Mouse (Mus musculus) v-Abl transformed pro-B cells (cell line): ENCODE measurements around the gene C87499.

Experiments used
- in situ Hi-C, 2 experiments: fragments of 400-800 bp; cut with MboI; formaldehyde crosslinking; loops; one replicate each; pipeline ENCODE4 v1.15.1; 2025; ENCODE audit not compliant: unreplicated experiment in 2 of 2

The C87499 gene

GRCm38 (mm10) chr4:88634311-88634710 is at the start of gene C87499:
Gene C87499, minus strand, starts transcription at chr4:88634411.
- in situ Hi-C loops: no loop called here

DNA sequence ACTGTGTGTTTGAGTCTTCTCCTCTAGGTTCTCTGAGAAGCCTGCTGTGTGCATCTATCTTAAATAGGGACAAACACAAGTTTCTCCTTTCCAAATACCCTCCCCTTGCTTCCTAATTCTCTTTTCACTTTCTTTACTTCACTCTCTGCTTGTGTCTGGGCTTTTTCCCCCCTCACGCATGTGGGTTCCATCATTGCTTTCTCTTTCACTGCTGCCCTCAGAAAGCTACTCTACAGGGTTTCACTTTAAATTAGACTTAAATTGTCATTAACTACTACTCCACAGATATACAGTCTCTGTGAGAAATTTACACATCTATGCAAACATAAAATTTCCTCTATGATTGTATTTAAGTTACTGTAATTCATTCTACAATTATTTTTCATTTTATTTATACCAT is 49.6 kb upstream of the C87499 start, which contains the start of gene Ifna2:
Ifna2 (minus strand) TSS at position 101 of the 400 bp plus-strand sequence.
- in situ Hi-C loops: loop anchor here (25.0 kb wide), 1 partner anchor 128 kb away; the partner anchor contains the start of genes Gm13287 (in 2 of the 2), Gm13288 (in 2 of the 2), Ifna11 (in 2 of the 2) and Ifna7 (in 2 of the 2)

GRCm38 (mm10) chr4:88681353-88681752 is 47.1 kb upstream of the C87499 start:
- in situ Hi-C loops: loop anchor here (25.0 kb wide), 1 partner anchor 131 kb away; the partner anchor contains the start of genes Gm13287 (in 2 of the 2), Gm13288 (in 2 of the 2), Ifna11 (in 2 of the 2) and Ifna7 (in 2 of the 2)

GRCm38 (mm10) chr4:88680362-88680761 is 46.2 kb upstream of the C87499 start:
- in situ Hi-C loops: loop anchor here (25.0 kb wide), 1 partner anchor 132 kb away; the partner anchor contains the start of genes Gm13287 (in 2 of the 2), Gm13288 (in 2 of the 2), Ifna11 (in 2 of the 2) and Ifna7 (in 2 of the 2)

- in situ Hi-C loops: loop anchor here (25.0 kb wide), 1 partner anchor 135 kb away; the partner anchor contains the start of genes Gm13287 (in 2 of the 2), Gm13288 (in 2 of the 2), Ifna11 (in 2 of the 2) and Ifna7 (in 2 of the 2)
Observed at GRCm38 (mm10) chr4:88676824-88677223, 42.6 kb upstream of the C87499 start, which contains the start of gene Ifna16. Gene Ifna16, minus strand, starts transcription at chr4:88676924.

DNA sequence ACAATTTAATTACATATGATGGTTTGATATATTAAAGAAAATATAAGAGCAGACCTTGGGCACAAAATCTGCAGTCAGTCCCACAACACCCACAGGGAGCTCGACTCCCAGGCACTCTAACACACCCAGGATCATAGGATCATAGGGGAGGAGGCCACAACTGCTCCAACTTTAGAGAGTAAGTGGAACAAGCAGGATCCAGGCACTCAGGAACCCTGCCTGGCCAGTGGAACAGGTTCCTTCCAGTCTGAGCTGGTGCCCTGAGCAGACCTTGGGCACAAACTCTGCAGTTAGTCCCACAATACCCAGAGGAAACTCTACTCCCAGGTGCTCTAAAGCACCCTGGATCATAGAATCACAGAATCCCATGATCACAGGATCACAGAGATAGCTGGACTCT is 21.2 kb upstream of the C87499 start:
- in situ Hi-C loops: no loop called here

DNA sequence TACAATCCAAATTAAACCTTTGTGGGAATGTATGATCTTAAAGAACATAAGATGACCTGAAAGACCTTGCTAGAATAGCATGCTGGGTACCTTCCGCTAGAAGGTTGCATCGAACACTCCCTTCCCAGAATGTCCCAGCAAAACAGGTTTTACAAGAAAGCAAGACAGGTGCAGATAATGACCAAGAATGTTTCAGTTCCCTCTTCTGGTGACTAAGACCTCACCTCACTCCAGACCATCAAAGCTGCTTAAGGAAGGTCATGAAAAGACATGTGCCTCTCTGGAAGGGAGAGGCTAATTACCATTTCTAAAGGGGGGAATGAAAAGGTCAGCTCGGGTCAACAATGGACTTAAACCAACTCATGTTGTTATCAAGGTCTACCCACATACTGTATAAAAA is 19.4 kb upstream of the C87499 start:
- in situ Hi-C loops: no loop called here

GRCm38 (mm10) chr4:88644359-88644758 is 10.1 kb upstream of the C87499 start, which contains the start of gene Ifna13:
Gene Ifna13, minus strand, starts transcription at chr4:88644459.
- in situ Hi-C loops: loop anchor here (5.0 to 10.0 kb wide), 2 partner anchors 92 to 1280 kb away; no protein-coding TSS in a partner anchor

DNA sequence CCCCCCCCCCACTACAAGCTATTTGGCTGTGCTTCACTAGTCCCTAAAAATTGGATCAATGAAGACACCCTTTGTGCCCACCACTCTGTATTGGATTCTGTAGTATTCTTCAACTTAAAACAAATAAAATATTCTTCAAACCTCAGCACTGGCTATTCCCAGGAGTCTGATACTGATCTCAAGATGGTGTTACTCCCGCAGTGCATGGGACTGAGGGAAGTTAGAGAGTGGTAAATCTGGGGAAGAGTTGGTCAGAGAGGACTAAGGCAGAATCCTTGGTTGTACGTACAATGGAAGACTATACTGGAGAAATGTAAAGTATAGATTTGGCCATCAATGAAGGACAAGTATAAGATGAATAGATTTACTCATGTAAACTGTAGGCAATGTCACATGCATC is 8.3 kb upstream of the C87499 start:
- in situ Hi-C loops: loop anchor here (5.0 to 10.0 kb wide), 2 partner anchors 90 to 1278 kb away; no protein-coding TSS in a partner anchor

GRCm38 (mm10) chr4:88641077-88641831 is 7.0 kb upstream of the C87499 start:
- in situ Hi-C loops: loop anchor here (5.0 to 10.0 kb wide), 2 partner anchors 89 to 1276 kb away; no protein-coding TSS in a partner anchor

- in situ Hi-C loops: loop anchor here (5.0 to 10.0 kb wide), 2 partner anchors 88 to 1276 kb away; no protein-coding TSS in a partner anchor
Observed at GRCm38 (mm10) chr4:88640704-88641076, 6.5 kb upstream of the C87499 start.

GRCm38 (mm10) chr4:88603276-88603675 is 30.9 kb downstream of the C87499 start, which contains the start of gene Ifna12:
Gene Ifna12, minus strand, starts transcription at chr4:88603376.
- in situ Hi-C loops: no loop called here

GRCm38 (mm10) chr4:88592285-88592684 is 41.9 kb downstream of the C87499 start, which contains the start of gene Ifna9:
Gene Ifna9, minus strand, starts transcription at chr4:88592385.
- in situ Hi-C loops: no loop called here
